21 mouse cellular contexts compared by ENCODE assay signal in the genomic region with DNA sequence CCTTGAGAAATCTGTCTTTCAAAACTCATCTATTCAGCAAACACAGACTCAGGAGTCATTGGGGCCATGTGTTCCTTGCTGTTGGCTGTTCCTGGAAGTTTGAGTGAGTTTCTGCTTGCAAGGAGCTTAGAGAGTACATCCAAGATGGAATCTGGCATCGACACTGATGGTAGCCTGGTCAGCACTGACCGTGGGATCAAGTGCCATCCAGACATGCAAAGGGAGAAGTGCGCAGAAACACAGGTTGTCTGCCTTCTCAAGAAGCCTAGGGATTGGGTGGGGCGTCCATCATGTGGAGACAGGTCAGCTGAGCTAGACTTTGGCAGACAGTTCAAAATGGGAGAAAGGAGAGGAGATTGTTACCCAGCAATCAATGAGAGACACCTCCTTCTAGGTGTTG.
DNase-seq lines count a peak whose midpoint lies in the region; ATAC-seq and TF ChIP-seq lines count a peak whose summit lies in the region.
"Had no signal": no experiment of that assay in that cellular context is flagged by ENCODE, and none has a peak within 500 bp of the region (broad histone marks: within the 10 kb centered on the region; RNA-seq: fewer than 3 reads in every experiment).

No protein-coding gene starts in this region.

- no peak for ATAC-seq in monocyte, adult 5-6 weeks (replicated peaks; ENCODE audit: insufficient number of reproducible peaks, low FRiP score, low TSS enrichment, poor library complexity, severe bottlenecking)
- ATAC-seq: activated CD4-positive, CD25-positive, alpha-beta regulatory T cell, adult 4 months; CD4-positive, CD25-positive, alpha-beta regulatory T cell, adult 4 months; Patski had no signal

- intact Hi-C loops in gastrocnemius, adult 2 months (cut with DNase I): loop anchor here (5.0 kb wide), 1 partner anchor 88 kb away; a partner anchor contains a TSS

- H3K27ac ChIP-seq in gastrocnemius, adult 2 months: peak overlapping the region; percentile 85
- H3K27ac ChIP-seq in heart, embryonic 10.5 days: no peak overlapping the region
- H3K27ac ChIP-seq in layer of hippocampus, adult 2 months: peak overlapping the region; percentile 79; the same call in 1 of the 2 replicates

- DNase-seq in gastrocnemius, adult 2 months: peak; percentile 41
- no peak for DNase-seq in gastrocnemius, adult 18-20 months (ENCODE audit: low spot score)
- peak; percentile 82 for DNase-seq in heart, adult 11 months
- DNase-seq in heart, embryonic 10.5 days (ENCODE audit: low spot score): no peak
- DNase-seq in layer of hippocampus, adult 2 months (ENCODE audit: low spot score in 2 of 2): no peak
- DNase-seq in layer of hippocampus, postnatal 10 days (ENCODE audit: low spot score in 2 of 2): no peak
- DNase-seq in skeletal muscle tissue, adult 2 months (ENCODE audit: low read depth, low spot score): peak; percentile 73
- DNase-seq: adrenal gland, adult 2 months; adrenal gland, adult 8-10 months; adrenal gland, postnatal 10 days; adrenal gland, postnatal 14 days; adrenal gland, postnatal 25 days; adrenal gland, postnatal 36 days; B cell, adult 2 months; cerebellum, adult 11 months; cerebellum, adult 11-12 months had no signal

- no peaks in the 10 kb centered on the region for H3K27me3 ChIP-seq in heart, embryonic 10.5 days (ENCODE audit: insufficient read depth, poor library complexity, severe bottlenecking)
- H3K27me3 ChIP-seq: CH12.LX, Patski had no signal

- no peaks in the 10 kb centered on the region for H3K9me3 ChIP-seq in heart, embryonic 10.5 days

- WGBS in heart, embryonic 10.5 days: 94% methylated on average over 4 of the region's 4 CpGs

- no peak for TF ChIP-seq CTCF in gastrocnemius, adult 2 months (IDR thresholded peaks at IDR 0.05)
- TF ChIP-seq CTCF in layer of hippocampus, adult 2 months (conservative IDR thresholded peaks at IDR 0.05): no peak

- H3K4me1 ChIP-seq in heart, embryonic 10.5 days: peaks cover 45% of the 10 kb centered on the region

- no peak overlapping the region for H3K4me3 ChIP-seq in gastrocnemius, adult 2 months
- no peak overlapping the region for H3K4me3 ChIP-seq in heart, embryonic 10.5 days
- no peak overlapping the region for H3K4me3 ChIP-seq in layer of hippocampus, adult 2 months

- 0 out of 2 replicates have a peak, but pooled peaks cover 6% of the 10 kb centered on the region for H3K36me3 ChIP-seq in heart, embryonic 10.5 days

Comparison
In these comparisons a context has a peak if more than half of its experiments do, and no peak if none do; other contexts are left out.
1. DNase-seq: peak in gastrocnemius, adult 2 months (single experiment), heart, adult 11 months (single experiment) and skeletal muscle tissue, adult 2 months (single experiment); none in gastrocnemius, adult 18-20 months (single experiment), heart, embryonic 10.5 days (single experiment), layer of hippocampus, adult 2 months (0 of 2) and layer of hippocampus, postnatal 10 days (0 of 2).